Mouse (Mus musculus) liver (tissue): ENCODE data around the gene G3bp2.

Experiments used
- DNase-seq: peaks from one replicate; pipeline ENCODE4 v3.0.0-alpha.2; 2020; ENCODE audit warnings: mixed read lengths

The G3bp2 gene

GRCm38 (mm10) chr5:92083417-92084038 is at the start of gene G3bp2:
TSS of gene G3bp2 (minus strand) at chr5:92083719.
- DNase-seq = peak; percentile 96

- peak; percentile 49 for DNase-seq
Measured at GRCm38 (mm10) chr5:92133006-92133405, 49.5 kb upstream of the G3bp2 start.

GRCm38 (mm10) chr5:92132127-92132526 is 48.6 kb upstream of the G3bp2 start:
- DNase-seq = no peak

GRCm38 (mm10) chr5:92130040-92130682 is 46.6 kb upstream of the G3bp2 start:
- no peak for DNase-seq

- DNase-seq = peak; percentile 44
Measured at GRCm38 (mm10) chr5:92129321-92129768, 45.8 kb upstream of the G3bp2 start.

GRCm38 (mm10) chr5:92128570-92128969 is 45.1 kb upstream of the G3bp2 start:
- peak; percentile 98 for DNase-seq

- peak; percentile 12 for DNase-seq
Measured at GRCm38 (mm10) chr5:92127751-92128150, 44.2 kb upstream of the G3bp2 start.

GRCm38 (mm10) chr5:92127141-92127625 is 43.7 kb upstream of the G3bp2 start:
- DNase-seq = peak; percentile 84

- no peak for DNase-seq
Measured at GRCm38 (mm10) chr5:92125446-92125845, 41.9 kb upstream of the G3bp2 start.

- no peak for DNase-seq
Measured at GRCm38 (mm10) chr5:92121636-92122035, 38.1 kb upstream of the G3bp2 start.

GRCm38 (mm10) chr5:92117823-92118403 is 34.4 kb upstream of the G3bp2 start:
- DNase-seq = peak; percentile 56

- DNase-seq = no peak
Measured at GRCm38 (mm10) chr5:92114939-92115338, 31.4 kb upstream of the G3bp2 start.

GRCm38 (mm10) chr5:92114223-92114622 is 30.7 kb upstream of the G3bp2 start:
- no peak for DNase-seq

GRCm38 (mm10) chr5:92113484-92113883 is 30.0 kb upstream of the G3bp2 start:
- DNase-seq = no peak

GRCm38 (mm10) chr5:92112585-92112984 is 29.1 kb upstream of the G3bp2 start:
- no peak for DNase-seq

- no peak for DNase-seq
Measured at GRCm38 (mm10) chr5:92112175-92112574, 28.7 kb upstream of the G3bp2 start.

- DNase-seq = no peak
Measured at GRCm38 (mm10) chr5:92110818-92111355, 27.4 kb upstream of the G3bp2 start.

- DNase-seq = no peak
Measured at GRCm38 (mm10) chr5:92107282-92107681, 23.8 kb upstream of the G3bp2 start.

GRCm38 (mm10) chr5:92106327-92107125 is 23.0 kb upstream of the G3bp2 start:
- DNase-seq = peak; percentile 9

- DNase-seq = no peak
Measured at GRCm38 (mm10) chr5:92103816-92104415, 20.4 kb upstream of the G3bp2 start.

GRCm38 (mm10) chr5:92103062-92103461 is 19.5 kb upstream of the G3bp2 start:
- no peak for DNase-seq

GRCm38 (mm10) chr5:92101601-92102000 is 18.1 kb upstream of the G3bp2 start:
- no peak for DNase-seq
